Mouse (Mus musculus) G1E (cell line): ENCODE measurements around the gene Rrp36.

ENCODE experiments used
- CTCF ChIP-seq: IDR thresholded peaks from 2 replicates; pipeline ENCODE4 v1.5.1; 2012; ENCODE audit warnings: low read depth, low read length, inconsistent platforms, mixed read lengths
- GATA1 ChIP-seq: IDR thresholded peaks from 2 replicates; pipeline ENCODE4 v1.6.1; 2012; ENCODE audit warnings: borderline replicate concordance, low read length, inconsistent platforms, mixed read lengths
- TAL1 ChIP-seq: conservative IDR thresholded peaks from 2 replicates; pipeline ENCODE4 v1.6.1; 2012; ENCODE audit warnings: low read depth, low read length, inconsistent platforms, mixed read lengths

- TF ChIP-seq CTCF (no peak), GATA1 (no peak), TAL1 (no peak)
These were observed 28.4 kb downstream of the Rrp36 start, which contains the start of the genes Klc4 and Mrpl2 for GRCm38 (mm10) chr17:46645561-46646321.
